Mouse (Mus musculus) myocyte (in vitro differentiated cells): Measurements from ENCODE around the gene Unc45a.

Source experiments
- E2F4 ChIP-seq: IDR thresholded peaks from one replicate; pipeline ENCODE4 v1.6.1; 2011; ENCODE audit warnings: mild to moderate bottlenecking, control low read depth, moderate library complexity; ENCODE audit not compliant: insufficient read depth
- MAX ChIP-seq: IDR thresholded peaks from one replicate; pipeline ENCODE4 v1.6.1; 2011; ENCODE audit warnings: low read depth, mild to moderate bottlenecking, control low read depth
- MYOD1 ChIP-seq, 3 experiments: IDR thresholded peaks; one replicate each; pipeline ENCODE4 v1.6.1; 2011; ENCODE audit warnings: control low read depth in 2 of 3, low read depth in 2 of 3, mild to moderate bottlenecking in 2 of 3, moderate library complexity in 1 of 3; ENCODE audit not compliant: insufficient read length in 2 of 3, control insufficient read depth in 1 of 3
- MYOG ChIP-seq, 3 experiments: IDR thresholded peaks; one replicate each; pipeline ENCODE4 v1.6.1; 2011; ENCODE audit warnings: control low read depth in 2 of 3, low read depth in 2 of 3, mild to moderate bottlenecking in 2 of 3; ENCODE audit not compliant: insufficient read length in 2 of 3, control insufficient read depth in 1 of 3, insufficient read depth in 1 of 3
- POLR2A ChIP-seq: IDR thresholded peaks from one replicate; pipeline ENCODE4 v1.6.1; 2011; ENCODE audit warnings: low read depth, mild to moderate bottlenecking, control low read depth, moderate library complexity; ENCODE audit not compliant: insufficient read length
- POLR2AphosphoS2 ChIP-seq: IDR thresholded peaks from one replicate; pipeline ENCODE4 v1.6.1; 2011; ENCODE audit warnings: low read depth, control low read depth; ENCODE audit not compliant: insufficient read length
- REST ChIP-seq: IDR thresholded peaks from one replicate; pipeline ENCODE4 v1.6.1; 2011; ENCODE audit warnings: mild to moderate bottlenecking, control low read depth, moderate library complexity; ENCODE audit not compliant: insufficient read depth, insufficient read length
- SRF ChIP-seq: IDR thresholded peaks from one replicate; pipeline ENCODE4 v1.6.1; 2011; ENCODE audit warnings: low read depth; ENCODE audit not compliant: control insufficient read depth, insufficient read length
- TCF12 ChIP-seq: IDR thresholded peaks from one replicate; pipeline ENCODE4 v1.6.1; 2011; ENCODE audit warnings: mild to moderate bottlenecking, control low read depth; ENCODE audit not compliant: poor library complexity, insufficient read depth, severe bottlenecking
- USF1 ChIP-seq: IDR thresholded peaks from one replicate; pipeline ENCODE4 v1.6.1; 2011; ENCODE audit warnings: low read depth, mild to moderate bottlenecking, control low read depth, moderate library complexity

DNA sequence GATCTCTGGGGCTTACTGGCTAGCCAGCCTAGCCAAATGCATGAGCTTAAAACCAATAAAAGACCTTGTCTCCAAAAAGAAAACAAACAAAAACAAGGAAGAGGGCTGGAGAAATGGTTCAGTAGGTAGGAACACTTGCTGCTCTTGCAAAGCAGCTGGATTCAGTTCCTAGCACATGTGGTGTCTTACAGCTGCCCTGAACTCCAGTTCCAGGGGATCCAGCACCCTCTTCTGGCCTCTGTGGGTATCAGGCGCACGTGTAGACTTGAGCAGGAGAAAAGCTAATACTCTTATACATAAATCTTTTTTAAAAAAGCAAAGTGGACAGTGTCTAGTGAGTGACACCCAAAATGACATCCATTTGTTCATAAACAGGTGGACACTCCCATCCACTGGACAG is 39.3 kb downstream of the Unc45a start:
- TF ChIP-seq POLR2AphosphoS2 (no peak), POLR2A (no peak), E2F4 (no peak), TCF12 (no peak), MYOD1 (IDR thresholded peaks at IDR 0.05; ENCODE audit: control insufficient read depth in 1 of 3, insufficient read length in 2 of 3, low read depth in 2 of 3) (no peak), MAX (no peak), USF1 (no peak), SRF (no peak), MYOG (IDR thresholded peaks at IDR 0.05; ENCODE audit: control insufficient read depth in 1 of 3, insufficient read depth in 1 of 3, insufficient read length in 2 of 3, low read depth in 2 of 3) (no peak), REST (no peak)
